Mouse (Mus musculus): ENCODE measurements around the gene S1pr4. TPM values are rescaled to one million over a fixed set of nuclear protein-coding genes. Genes with fewer than 3 reads are reported as not detected.

S1pr4 gene
- total RNA-seq, 2 experiments from 2014 or later, result 6.2 to 8.3 TPM

GRCm38 (mm10) chr10:81450641-81451364, 49.1 kb downstream of the S1pr4 start:
- ATAC-seq (replicated peaks; ENCODE audit: poor library complexity), result no peak

GRCm38 (mm10) chr10:81450140-81450539, 49.8 kb downstream of the S1pr4 start:
- ATAC-seq (replicated peaks; ENCODE audit: poor library complexity), result peak; percentile 97

Other genes starting within 250 kb of the S1pr4 start
- gene Matk, start 247.2 kb downstream of the S1pr4 start, total RNA-seq (2015), result 10.2 and 16.7 TPM in 2 replicates
- gene Matk, start 247.2 kb downstream of the S1pr4 start, total RNA-seq (2017), result 32.7 and 33.7 TPM in 2 replicates
- 95.1 and 97.1 TPM in 2 replicates for gene Mrpl54, start 233.2 kb downstream of the S1pr4 start, total RNA-seq (2015)
- gene Mrpl54, start 233.2 kb downstream of the S1pr4 start, total RNA-seq (2017), result 155 and 196 TPM in 2 replicates
- gene Apba3, start 233.2 kb downstream of the S1pr4 start, total RNA-seq (2015), result 15.5 and 20.2 TPM in 2 replicates
- 10.5 and 16.9 TPM in 2 replicates for gene Apba3, start 233.2 kb downstream of the S1pr4 start, total RNA-seq (2017)
- 2.3 TPM in 2 replicates for gene Tjp3, start 208.6 kb downstream of the S1pr4 start, total RNA-seq (2015)
- gene Tjp3, start 208.6 kb downstream of the S1pr4 start, total RNA-seq (2017), result 3.9 and 5.2 TPM in 2 replicates
- 18.9 and 24.6 TPM in 2 replicates for gene Pip5k1c, start 207.2 kb downstream of the S1pr4 start, total RNA-seq (2015)
- gene Pip5k1c, start 207.2 kb downstream of the S1pr4 start, total RNA-seq (2017), result 32.4 and 37.4 TPM in 2 replicates
- gene Cactin, start 179.0 kb downstream of the S1pr4 start, total RNA-seq (2015), result 7.1 and 7.6 TPM in 2 replicates
- gene Cactin, start 179.0 kb downstream of the S1pr4 start, total RNA-seq (2017), result 30.8 and 32.7 TPM in 2 replicates
- gene Tbxa2r, start 171.4 kb downstream of the S1pr4 start, total RNA-seq (2015), result 0.20 and 0.47 TPM in 2 replicates
- 0.47 TPM in 1 of 2 replicates, not detected in the other for gene Tbxa2r, start 171.4 kb downstream of the S1pr4 start, total RNA-seq (2017)
- gene Gipc3, start 156.9 kb downstream of the S1pr4 start, total RNA-seq (2015), result 0.32 TPM in 1 of 2 replicates, not detected in the other
- gene Gipc3, start 156.9 kb downstream of the S1pr4 start, total RNA-seq (2017), result 0.17 TPM in 1 of 2 replicates, not detected in the other
- 24.5 and 29.0 TPM in 2 replicates for gene Hmg20b, start 149.7 kb downstream of the S1pr4 start, total RNA-seq (2015)
- 22.2 and 32.3 TPM in 2 replicates for gene Hmg20b, start 149.7 kb downstream of the S1pr4 start, total RNA-seq (2017)
- 6.7 and 7.0 TPM in 2 replicates for gene Mfsd12, start 142.6 kb downstream of the S1pr4 start, total RNA-seq (2015)
- gene Mfsd12, start 142.6 kb downstream of the S1pr4 start, total RNA-seq (2017), result 12.1 and 12.6 TPM in 2 replicates
- gene 4930404N11Rik, start 134.3 kb downstream of the S1pr4 start, total RNA-seq (2015), result 0.59 and 0.99 TPM in 2 replicates
- gene 4930404N11Rik, start 134.3 kb downstream of the S1pr4 start, total RNA-seq (2017), result 0.92 and 2.2 TPM in 2 replicates
- gene Fzr1, start 121.6 kb downstream of the S1pr4 start, total RNA-seq (2015), result 17.1 and 21.7 TPM in 2 replicates
- 17.3 and 17.8 TPM in 2 replicates for gene Fzr1, start 121.6 kb downstream of the S1pr4 start, total RNA-seq (2017)
- 9.3 and 13.7 TPM in 2 replicates for gene Dohh, start 115.7 kb downstream of the S1pr4 start, total RNA-seq (2015)
- gene Dohh, start 115.7 kb downstream of the S1pr4 start, total RNA-seq (2017), result 36.5 and 52.5 TPM in 2 replicates
- gene Gm48551, start 115.7 kb downstream of the S1pr4 start, total RNA-seq (2015), result 2.6 and 3.0 TPM in 2 replicates
- 0.62 and 1.7 TPM in 2 replicates for gene Gm48551, start 115.7 kb downstream of the S1pr4 start, total RNA-seq (2017)
- not detected in 2 replicates for gene Gm48552, start 111.1 kb downstream of the S1pr4 start, total RNA-seq (2015)
- gene Gm48552, start 111.1 kb downstream of the S1pr4 start, total RNA-seq (2017), result 0.46 TPM in 1 of 2 replicates, not detected in the other
- gene Smim24, start 107.1 kb downstream of the S1pr4 start, total RNA-seq (2015), result 31.0 and 31.4 TPM in 2 replicates
- 7.5 and 17.1 TPM in 2 replicates for gene Smim24, start 107.1 kb downstream of the S1pr4 start, total RNA-seq (2017)
- gene Nfic, start 44.5 kb downstream of the S1pr4 start, total RNA-seq (2015), result 35.5 and 36.8 TPM in 2 replicates
- gene Nfic, start 44.5 kb downstream of the S1pr4 start, total RNA-seq (2017), result 4.0 and 5.0 TPM in 2 replicates
- gene Celf5, start 17.4 kb downstream of the S1pr4 start, total RNA-seq (2015), result 0.10 TPM in 1 of 2 replicates, not detected in the other
- gene Celf5, start 17.4 kb downstream of the S1pr4 start, total RNA-seq (2017), result not detected in 2 replicates
- gene Ncln, start 3.7 kb downstream of the S1pr4 start, total RNA-seq (2015), result 81.2 and 99.2 TPM in 2 replicates
- 85.6 and 101 TPM in 2 replicates for gene Ncln, start 3.7 kb downstream of the S1pr4 start, total RNA-seq (2017)
- 29.4 and 31.9 TPM in 2 replicates for gene Gna15, start 24.1 kb upstream of the S1pr4 start, total RNA-seq (2015)
- gene Gna15, start 24.1 kb upstream of the S1pr4 start, total RNA-seq (2017), result 28.7 and 28.9 TPM in 2 replicates
- 5.4 and 6.0 TPM in 2 replicates for gene Gna11, start 45.1 kb upstream of the S1pr4 start, total RNA-seq (2015)
- gene Gna11, start 45.1 kb upstream of the S1pr4 start, total RNA-seq (2017), result 7.6 and 10.2 TPM in 2 replicates
- gene Aes, start 59.4 kb upstream of the S1pr4 start, total RNA-seq (2015), result 197 and 225 TPM in 2 replicates
- 178 and 191 TPM in 2 replicates for gene Aes, start 59.4 kb upstream of the S1pr4 start, total RNA-seq (2017)
- gene Tle2, start 74.4 kb upstream of the S1pr4 start, total RNA-seq (2015), result 0.95 and 1.5 TPM in 2 replicates
- 0.08 and 3.5 TPM in 2 replicates for gene Tle2, start 74.4 kb upstream of the S1pr4 start, total RNA-seq (2017)
- 15.4 and 18.4 TPM in 2 replicates for gene Tle6, start 100.9 kb upstream of the S1pr4 start, total RNA-seq (2015)
- gene Tle6, start 100.9 kb upstream of the S1pr4 start, total RNA-seq (2017), result 3.5 and 13.3 TPM in 2 replicates
- gene BC025920, start 106.1 kb upstream of the S1pr4 start, total RNA-seq (2015), result 1.2 and 3.1 TPM in 2 replicates
- gene BC025920, start 106.1 kb upstream of the S1pr4 start, total RNA-seq (2017), result 1.2 and 2.2 TPM in 2 replicates
- gene Sirt6, start 127.7 kb upstream of the S1pr4 start, total RNA-seq (2015), result 8.3 and 9.5 TPM in 2 replicates
- 4.1 and 5.3 TPM in 2 replicates for gene Sirt6, start 127.7 kb upstream of the S1pr4 start, total RNA-seq (2017)
- 5.8 and 6.8 TPM in 2 replicates for gene Ankrd24, start 128.4 kb upstream of the S1pr4 start, total RNA-seq (2015)
- gene Ankrd24, start 128.4 kb upstream of the S1pr4 start, total RNA-seq (2017), result 7.0 and 8.9 TPM in 2 replicates
- gene Gm10778, start 148.9 kb upstream of the S1pr4 start, total RNA-seq (2015), result 4.4 and 8.6 TPM in 2 replicates
- 4.6 and 4.9 TPM in 2 replicates for gene Gm10778, start 148.9 kb upstream of the S1pr4 start, total RNA-seq (2017)
- gene Zfp433, start 204.7 kb upstream of the S1pr4 start, total RNA-seq (2015), result 14.7 and 30.3 TPM in 2 replicates
- gene Zfp433, start 204.7 kb upstream of the S1pr4 start, total RNA-seq (2017), result 18.4 and 22.5 TPM in 2 replicates

Data from megakaryocyte progenitor cell, adult 5-6 weeks (primary cell).